Mouse (Mus musculus) midbrain, embryonic 15.5 days (tissue): Measurements from ENCODE around the gene Gm28305. TPM values are rescaled to one million over a fixed set of nuclear protein-coding genes. Genes with fewer than 3 reads are reported as not detected.
A peak's percentile ranks its signal among the peaks of the same experiment; 100 is the strongest.

Source experiments
- ATAC-seq: fragments of 200-750 bp; cut with Nextera tagmentation; replicated peaks from 2 replicates; pipeline ENCODE4 v1.8.0; 2017; ENCODE audit warnings: moderate TSS enrichment
- H3K27ac ChIP-seq: fragments of 300-500 bp; sonication (generic); 2 replicates; pipeline ENCODE4 v1.5.1; 2015; ENCODE audit warnings: mild to moderate bottlenecking, inconsistent platforms
- H3K27me3 ChIP-seq: fragments of 300-500 bp; sonication (generic); replicated peaks from 2 replicates; pipeline ENCODE4 v1.6.1; 2015; ENCODE audit warnings: inconsistent platforms
- H3K36me3 ChIP-seq: fragments of 300-500 bp; sonication (generic); replicated peaks from 2 replicates; pipeline ENCODE4 v1.6.1; 2015; ENCODE audit warnings: inconsistent platforms
- H3K4me1 ChIP-seq: fragments of 300-500 bp; sonication (generic); 2 replicates; pipeline ENCODE4 v1.6.1; 2015; ENCODE audit warnings: inconsistent platforms
- H3K4me2 ChIP-seq: fragments of 300-500 bp; sonication (generic); 2 replicates; pipeline ENCODE4 v1.6.1; 2015; ENCODE audit warnings: inconsistent platforms, mild to moderate bottlenecking, moderate library complexity
- H3K4me3 ChIP-seq: fragments of 300-500 bp; sonication (generic); 2 replicates; pipeline ENCODE4 v1.5.1; 2015; ENCODE audit warnings: mild to moderate bottlenecking, inconsistent platforms
- H3K9ac ChIP-seq: fragments of 300-500 bp; sonication (generic); 2 replicates; pipeline ENCODE4 v1.6.1; 2015; ENCODE audit warnings: mild to moderate bottlenecking, inconsistent platforms
- H3K9me3 ChIP-seq: fragments of 300-500 bp; sonication (generic); 2 replicates; pipeline ENCODE4 v1.6.1; 2016; ENCODE audit warnings: inconsistent platforms
- WGBS: fragments of 180-500 bp; shearing (Covaris S2); methylation state at CpG from one replicate; pipeline ENCODE4 v1.1.7; 2015; ENCODE audit warnings: mixed read lengths; 5-methylcytosine and 5-hydroxymethylcytosine counted together
- polyA plus RNA-seq: library from polyadenylated mRNA; unstranded; fragments of >200 nt; fragmentation: Nextera tagmentation; extraction: Ambion mirVana; gene quantifications from 2 replicates; pipeline ENCODE4 v1.2.1, GENCODE M21; 2015

Gm28305 gene
- polyA plus RNA-seq, 1 experiment from 2014 or later: not detected

DNA sequence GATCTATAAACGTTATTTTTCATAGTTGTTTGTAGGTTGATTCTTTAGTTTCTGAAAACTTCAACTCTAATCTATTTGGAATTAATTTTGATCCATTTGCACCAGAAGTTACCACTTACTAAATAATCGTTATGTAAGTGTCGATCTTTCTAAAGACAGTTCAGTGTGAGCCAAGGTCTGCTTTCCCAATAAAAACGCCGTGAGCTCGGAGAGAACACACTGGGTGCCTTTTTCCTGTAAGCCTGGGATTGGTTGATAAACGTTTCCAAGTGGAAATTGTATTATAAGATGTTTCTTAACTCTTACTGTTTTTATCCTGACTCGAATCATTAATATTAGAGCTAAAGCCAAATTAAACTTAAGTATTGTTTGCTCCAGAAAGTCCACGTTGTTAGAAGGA lies 66.5 kb downstream of the Gm28305 start:
- no peak overlapping the region for H3K9ac ChIP-seq
- no peak overlapping the region for H3K4me3 ChIP-seq
- no peak overlapping the region for H3K27ac ChIP-seq
- no peaks in the 10 kb centered on the region for H3K36me3 ChIP-seq
- H3K9me3 ChIP-seq: peaks cover 1% of the 10 kb centered on the region; the same call in 1 of the 2 replicates
- H3K4me2 ChIP-seq: no peak overlapping the region
- WGBS: 87% methylated on average over 9 of the region's 9 CpGs
- H3K4me1 ChIP-seq: no peaks in the 10 kb centered on the region
- H3K27me3 ChIP-seq: no peaks in the 10 kb centered on the region
- ATAC-seq: no peak

DNA sequence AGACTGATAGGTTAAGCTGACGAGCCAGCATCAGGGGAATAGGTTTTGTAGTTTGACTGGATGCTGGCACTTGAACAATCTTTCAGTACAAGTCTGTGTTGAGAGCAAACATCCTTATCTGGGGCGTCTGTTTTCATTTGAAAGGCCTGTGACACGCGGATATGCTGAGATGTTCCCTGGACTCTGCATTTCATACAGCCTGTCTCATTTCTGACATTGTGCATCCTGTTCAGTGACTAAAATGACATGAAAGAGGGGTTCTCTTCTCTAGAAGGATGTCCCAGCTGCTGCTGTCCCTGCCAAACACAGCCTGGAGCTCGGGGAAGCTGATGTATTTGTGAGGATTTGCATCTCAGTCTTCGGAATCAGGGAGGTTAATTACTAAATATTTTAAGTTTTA lies 67.0 kb downstream of the Gm28305 start:
- WGBS: 80% methylated on average over 6 of the region's 6 CpGs
- no peak overlapping the region for H3K9ac ChIP-seq
- H3K27me3 ChIP-seq: no peaks in the 10 kb centered on the region
- H3K27ac ChIP-seq: no peak overlapping the region
- H3K4me2 ChIP-seq: no peak overlapping the region
- no peak overlapping the region for H3K4me3 ChIP-seq
- H3K4me1 ChIP-seq: no peaks in the 10 kb centered on the region
- no peaks in the 10 kb centered on the region for H3K36me3 ChIP-seq
- ATAC-seq: no peak
- H3K9me3 ChIP-seq: peaks cover 3% of the 10 kb centered on the region; the same call in 1 of the 2 replicates

DNA sequence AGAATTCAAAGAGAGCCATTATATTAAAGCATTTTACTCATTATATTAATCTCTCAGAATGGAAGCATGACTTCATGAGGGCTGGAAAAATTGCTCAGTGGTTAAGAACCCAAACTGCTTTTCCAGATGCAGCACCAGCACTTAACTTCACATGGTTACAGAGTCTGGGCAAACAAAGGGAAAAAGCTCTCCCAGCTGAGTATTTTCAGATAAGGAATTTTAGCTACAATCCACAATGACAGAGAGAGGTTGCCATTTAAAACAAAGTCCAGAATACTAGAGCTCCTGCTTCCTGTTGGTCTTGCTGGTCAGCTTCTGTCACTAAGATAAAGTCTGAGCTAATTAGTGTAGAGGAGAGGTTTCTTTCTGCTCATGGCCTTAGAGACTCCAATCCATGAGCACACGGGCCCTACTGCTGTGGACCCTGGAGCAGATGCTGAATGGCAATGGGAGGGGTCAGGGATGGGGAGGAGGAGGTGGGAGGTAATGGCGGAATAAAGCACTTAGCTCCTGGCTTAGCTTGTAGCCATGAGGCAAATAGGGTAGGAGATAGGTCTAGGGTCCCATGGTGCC lies 68.2 kb downstream of the Gm28305 start:
- peaks cover 3% of the 10 kb centered on the region; the same call in 1 of the 2 replicates for H3K9me3 ChIP-seq
- H3K36me3 ChIP-seq: no peaks in the 10 kb centered on the region
- no peaks in the 10 kb centered on the region for H3K4me1 ChIP-seq
- no peak overlapping the region for H3K9ac ChIP-seq
- no peak overlapping the region for H3K4me3 ChIP-seq
- no peak overlapping the region for H3K27ac ChIP-seq
- WGBS: 68% methylated on average over 2 of the region's 2 CpGs
- no peak for ATAC-seq
- H3K27me3 ChIP-seq: no peaks in the 10 kb centered on the region
- H3K4me2 ChIP-seq: no peak overlapping the region

DNA sequence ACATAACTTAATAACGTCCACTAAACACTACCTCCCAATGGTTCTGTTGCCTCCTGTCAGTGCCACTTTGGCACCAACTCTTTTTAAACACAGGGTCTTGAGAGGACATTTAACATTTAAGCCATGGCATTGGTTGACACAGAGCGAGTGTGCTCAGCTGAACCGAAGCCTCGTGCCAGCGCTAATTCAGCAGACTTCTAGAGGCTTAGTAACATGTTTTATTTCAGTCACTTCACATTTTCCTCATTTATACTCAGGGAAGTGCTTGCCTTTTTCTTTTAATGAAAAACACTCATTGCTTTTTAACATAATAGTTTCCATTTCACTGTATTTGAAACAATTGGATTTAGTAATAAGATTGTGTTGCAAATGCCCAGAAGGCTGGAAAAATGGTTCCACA lies 68.7 kb downstream of the Gm28305 start:
- 84% methylated on average over 5 of the region's 5 CpGs for WGBS
- H3K27ac ChIP-seq: no peak overlapping the region
- no peak for ATAC-seq
- no peak overlapping the region for H3K4me2 ChIP-seq
- H3K4me3 ChIP-seq: no peak overlapping the region
- H3K4me1 ChIP-seq: no peaks in the 10 kb centered on the region
- H3K36me3 ChIP-seq: no peaks in the 10 kb centered on the region
- H3K27me3 ChIP-seq: no peaks in the 10 kb centered on the region
- H3K9me3 ChIP-seq: peaks cover 3% of the 10 kb centered on the region; the same call in 1 of the 2 replicates
- no peak overlapping the region for H3K9ac ChIP-seq

DNA sequence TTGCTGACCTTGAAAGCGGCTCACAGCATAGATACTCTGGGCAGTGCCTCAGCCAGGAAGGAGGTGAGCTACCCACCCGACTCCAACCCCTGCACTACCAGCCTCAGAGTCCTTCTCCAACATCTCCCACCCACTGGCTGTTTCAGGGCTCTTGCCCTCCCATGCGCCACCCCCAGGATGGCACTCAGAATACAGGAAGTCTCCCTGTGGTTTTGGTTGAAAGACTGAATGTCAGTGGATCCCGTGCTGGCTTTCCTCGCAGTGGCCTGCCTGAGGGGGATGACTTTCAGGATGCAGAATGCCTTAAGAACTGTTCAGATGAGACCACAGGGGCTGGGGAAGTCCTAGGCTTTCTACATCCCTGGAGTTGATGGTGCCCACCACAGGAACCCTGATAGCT lies 82.6 kb downstream of the Gm28305 start:
- ATAC-seq: no peak
- Histone ChIP-seq H3K27me3 (no peaks in the 10 kb centered on the region), H3K4me1 (peaks cover 5% of the 10 kb centered on the region; the same call in 1 of the 2 replicates), H3K9me3 (no peaks in the 10 kb centered on the region), H3K4me3 (no peak overlapping the region), H3K9ac (no peak overlapping the region), H3K27ac (no peak overlapping the region), H3K4me2 (no peak overlapping the region), H3K36me3 (no peaks in the 10 kb centered on the region)
- 79% methylated on average over 5 of the region's 5 CpGs for WGBS

DNA sequence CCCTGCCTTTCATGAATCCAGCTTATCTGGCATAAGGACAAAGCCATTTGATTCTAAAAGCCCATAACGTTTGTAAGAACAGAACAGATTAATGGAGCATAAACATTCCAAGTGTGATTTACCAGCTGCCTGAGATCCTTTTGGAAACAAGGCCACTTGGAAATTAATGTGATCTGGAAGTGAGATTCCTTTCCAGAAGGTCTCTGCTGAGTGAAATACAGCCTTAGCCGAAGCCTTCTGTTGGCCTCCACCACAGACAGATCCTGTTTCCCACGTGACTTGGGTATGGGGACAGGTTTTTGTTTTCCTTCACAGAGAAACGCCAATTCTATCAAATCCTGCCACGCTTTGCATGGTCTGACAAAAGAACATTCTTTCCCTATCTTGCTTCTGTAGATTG lies 83.2 kb downstream of the Gm28305 start:
- Histone ChIP-seq H3K36me3 (no peaks in the 10 kb centered on the region), H3K4me2 (no peak overlapping the region), H3K4me1 (peaks cover 7% of the 10 kb centered on the region; the same call in 1 of the 2 replicates), H3K4me3 (no peak overlapping the region), H3K9me3 (no peaks in the 10 kb centered on the region), H3K27me3 (no peaks in the 10 kb centered on the region), H3K27ac (0 out of 2 replicates have a peak overlapping the region, but pooled peaks have one; percentile 4), H3K9ac (no peak overlapping the region)
- 30% methylated on average over 5 of the region's 5 CpGs for WGBS
- ATAC-seq: no peak

Other genes starting within 250 kb of the Gm28305 start
- 3.3 TPM in 2 replicates for gene Nphp3, start 38.1 kb upstream of the Gm28305 start, polyA plus RNA-seq
- gene Uba5, start 22.5 kb downstream of the Gm28305 start, polyA plus RNA-seq: 69.6 TPM in 2 replicates
- gene Acad11, start 22.7 kb downstream of the Gm28305 start, polyA plus RNA-seq: 6.8 and 7.3 TPM in 2 replicates
- 0.80 and 1.1 TPM in 2 replicates for gene Ackr4, start 86.3 kb downstream of the Gm28305 start, polyA plus RNA-seq
- gene Dnajc13, start 222.3 kb downstream of the Gm28305 start, polyA plus RNA-seq: 19.3 and 20.5 TPM in 2 replicates